Mouse (Mus musculus) heart, postnatal 0 days (tissue): ENCODE measurements around the gene Ppp1r21.

Experiments used
- CTCF ChIP-seq: IDR thresholded peaks from 2 replicates; pipeline ENCODE4 v1.5.1; 2016; ENCODE audit warnings: antibody characterized with exemption, control low read depth, low read depth
- EP300 ChIP-seq: IDR thresholded peaks from 2 replicates; pipeline ENCODE4 v1.6.1; 2016; ENCODE audit warnings: antibody characterized with exemption, low read depth

DNA sequence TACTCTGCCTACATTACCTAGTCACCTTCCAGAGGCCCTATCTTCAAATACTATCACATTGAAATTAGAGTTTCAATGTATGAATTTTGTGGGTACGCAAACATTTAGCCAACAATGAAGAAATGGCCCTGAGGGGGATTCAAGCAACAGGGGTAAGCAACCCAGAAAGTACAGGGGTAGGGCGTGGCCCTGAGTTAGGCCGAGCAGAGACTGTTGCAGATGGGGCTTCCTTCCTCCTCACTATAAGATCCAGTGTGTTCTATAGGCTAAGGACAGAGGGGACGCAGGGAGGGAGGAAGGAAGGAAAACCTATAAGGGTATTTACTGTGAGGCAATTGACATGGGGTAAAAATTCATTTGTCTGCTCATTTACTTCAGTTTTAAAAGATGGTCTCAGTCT is 94.5 kb downstream of the Ppp1r21 start:
- no peak for TF ChIP-seq CTCF
- no peak for TF ChIP-seq EP300
